Mouse (Mus musculus) c-Kit-positive CD71-positive TER-119-positive erythroid progenitor cells, embryonic 14.5 days (primary cell): ENCODE measurements at regions not wholly inside any gene's neighbourhood (a gene's known extent, or its start where the extent isn't known, plus 50 kb on each side); places are given as distances from the start of the nearest gene placed in this dataset.
"Not testable (repeated sequence)": the region's sequence is repeated elsewhere in the genome, so short reads cannot be mapped to it uniquely, and the experiment has no call there.

ENCODE experiments used
- DNase-seq: peaks from one replicate; pipeline ENCODE4 v3.0.0-alpha.2; 2013; ENCODE audit warnings: low spot score

GRCm38 (mm10) chr3:56980593-56981304, 321.0 kb downstream of the Tm4sf1 start:
- no peak for DNase-seq

GRCm38 (mm10) chr3:56966008-56966407, 335.8 kb downstream of the Tm4sf1 start:
- DNase-seq, result no peak

GRCm38 (mm10) chr3:56965444-56965843, 336.3 kb downstream of the Tm4sf1 start:
- no peak for DNase-seq

GRCm38 (mm10) chr3:56964156-56964555, 337.6 kb downstream of the Tm4sf1 start:
- DNase-seq, result no peak

GRCm38 (mm10) chr3:56963251-56963650, 338.5 kb downstream of the Tm4sf1 start:
- no peak for DNase-seq

GRCm38 (mm10) chr3:56962248-56963013, 339.4 kb downstream of the Tm4sf1 start:
- DNase-seq, result no peak

GRCm38 (mm10) chr3:56956978-56957377, 344.8 kb downstream of the Tm4sf1 start:
- DNase-seq, result no peak

- no peak for DNase-seq
Measured at GRCm38 (mm10) chr3:56955799-56956121, 346.0 kb downstream of the Tm4sf1 start.

GRCm38 (mm10) chr3:56955098-56955798, 346.5 kb downstream of the Tm4sf1 start:
- no peak for DNase-seq

GRCm38 (mm10) chr3:56942557-56942956, 359.2 kb downstream of the Tm4sf1 start:
- DNase-seq, result not testable (repeated sequence)

GRCm38 (mm10) chr3:56928940-56929339, 372.8 kb downstream of the Tm4sf1 start:
- DNase-seq, result not testable (repeated sequence)

GRCm38 (mm10) chr3:56898491-56898890, 403.3 kb downstream of the Tm4sf1 start:
- DNase-seq, result no peak

- DNase-seq, result no peak
Measured at GRCm38 (mm10) chr3:56877062-56877461, 424.7 kb downstream of the Tm4sf1 start.

- no peak for DNase-seq
Measured at GRCm38 (mm10) chr3:56863591-56863990, 438.2 kb downstream of the Tm4sf1 start.

GRCm38 (mm10) chr3:56859841-56860240, 441.9 kb downstream of the Tm4sf1 start:
- DNase-seq, result no peak

GRCm38 (mm10) chr3:56845462-56845770, 456.4 kb downstream of the Tm4sf1 start:
- DNase-seq, result no peak

GRCm38 (mm10) chr3:56844681-56845461, 456.9 kb downstream of the Tm4sf1 start:
- no peak for DNase-seq

- DNase-seq, result no peak
Measured at GRCm38 (mm10) chr3:56837176-56837575, 464.6 kb downstream of the Tm4sf1 start.

GRCm38 (mm10) chr3:56830315-56831097, 471.3 kb downstream of the Tm4sf1 start:
- no peak for DNase-seq

GRCm38 (mm10) chr3:56824157-56824556, 477.6 kb downstream of the Tm4sf1 start:
- DNase-seq, result no peak

- DNase-seq, result no peak
Measured at GRCm38 (mm10) chr3:56810548-56811071, 491.2 kb downstream of the Tm4sf1 start.
